Mouse (Mus musculus) liver, postnatal 0 days (tissue): ENCODE results near the gene Slc13a3. TPM values are rescaled to one million over a fixed set of nuclear protein-coding genes. Genes with fewer than 3 reads are reported as not detected.
A peak's percentile ranks its signal among the peaks of the same experiment; 100 is the strongest.

Source experiments
- ATAC-seq: fragments of 200-750 bp; cut with Nextera tagmentation; 2 replicates; pipeline ENCODE4 v1.8.0; 2017; ENCODE audit warnings: mild to moderate bottlenecking, moderate library complexity
- DNase-seq: peaks from one replicate; pipeline ENCODE4 v3.0.0-alpha.2; 2016
- H3K27ac ChIP-seq: fragments of 300-500 bp; sonication (generic); 2 replicates; pipeline ENCODE4 v1.5.1; 2014; ENCODE audit warnings: antibody characterized with exemption, moderate library complexity, mild to moderate bottlenecking, low read depth
- H3K27me3 ChIP-seq: fragments of 300-500 bp; sonication (generic); 2 replicates; pipeline ENCODE4 v1.6.1; 2014; ENCODE audit warnings: low read length, control low read depth, mixed read lengths; ENCODE audit not compliant: insufficient read depth
- H3K36me3 ChIP-seq: fragments of 300-500 bp; sonication (generic); replicated peaks from 2 replicates; pipeline ENCODE4 v1.6.1; 2014; ENCODE audit warnings: mild to moderate bottlenecking, control low read depth, low read length, moderate library complexity, mixed read lengths; ENCODE audit not compliant: insufficient read depth
- H3K4me1 ChIP-seq: fragments of 300-500 bp; sonication (generic); 2 replicates; pipeline ENCODE4 v1.6.1; 2014; ENCODE audit warnings: antibody characterized with exemption, mild to moderate bottlenecking, control low read depth; ENCODE audit not compliant: insufficient read depth
- H3K4me2 ChIP-seq: fragments of 300-500 bp; sonication (generic); 2 replicates; pipeline ENCODE4 v1.6.1; 2014; ENCODE audit warnings: low read depth, mild to moderate bottlenecking, low read length, moderate library complexity, mixed read lengths
- H3K4me3 ChIP-seq: fragments of 300-500 bp; sonication (generic); 2 replicates; pipeline ENCODE4 v1.5.1; 2014; ENCODE audit warnings: low read depth, low read length
- H3K9ac ChIP-seq: fragments of 300-500 bp; sonication (generic); replicated peaks from 2 replicates; pipeline ENCODE4 v1.6.1; 2014; ENCODE audit warnings: mild to moderate bottlenecking, moderate library complexity
- H3K9me3 ChIP-seq: fragments of 300-500 bp; sonication (generic); 2 replicates; pipeline ENCODE4 v1.6.1; 2016; ENCODE audit warnings: mild to moderate bottlenecking, control low read depth, low read length, mixed read lengths
- CTCF ChIP-seq: sonication (generic); IDR thresholded peaks from 2 replicates; pipeline ENCODE4 v1.5.1; 2016; ENCODE audit warnings: antibody characterized with exemption, low read depth
- EP300 ChIP-seq: IDR thresholded peaks from 2 replicates; pipeline ENCODE4 v1.6.1; 2016; ENCODE audit warnings: antibody characterized with exemption, low read depth, mild to moderate bottlenecking
- WGBS: fragments of 180-500 bp; shearing (Covaris S2); extraction: QIAGEN DNeasy Blood & Tissue Kit; methylation state at CpG from one replicate; pipeline ENCODE4 v1.1.7; 2014; ENCODE audit not compliant: insufficient replicate concordance; 5-methylcytosine and 5-hydroxymethylcytosine counted together
- polyA plus RNA-seq: library from polyadenylated mRNA; unstranded; fragments of >200 nt; fragmentation: Nextera tagmentation; extraction: Ambion mirVana; gene quantifications from 2 replicates; pipeline ENCODE4 v1.2.1, GENCODE M21; 2015

The Slc13a3 gene
- polyA plus RNA-seq, 1 experiment from 2014 or later = 49.5 TPM

GRCm38 (mm10) chr2:165484152-165484551 is 11.1 kb upstream of the Slc13a3 start:
- H3K4me3 ChIP-seq = no peak overlapping the region
- H3K4me2 ChIP-seq = no peak overlapping the region
- H3K9me3 ChIP-seq = no peaks in the 10 kb centered on the region
- ATAC-seq (no peak), DNase-seq (no peak)
- WGBS = 55% methylated on average over 6 of the region's 6 CpGs
- H3K9ac ChIP-seq = no peak overlapping the region
- no peak overlapping the region for H3K27ac ChIP-seq
- TF ChIP-seq CTCF = no peak
- no peaks in the 10 kb centered on the region for H3K36me3 ChIP-seq
- no peaks in the 10 kb centered on the region for H3K27me3 ChIP-seq
- no peaks in the 10 kb centered on the region for H3K4me1 ChIP-seq

GRCm38 (mm10) chr2:165482003-165482402 is 9.0 kb upstream of the Slc13a3 start:
- DNase-seq (no peak), ATAC-seq (peak; percentile 54; the same call in 1 of the 2 replicates)
- Histone ChIP-seq H3K4me1 (no peaks in the 10 kb centered on the region), H3K27ac (no peak overlapping the region), H3K36me3 (no peaks in the 10 kb centered on the region), H3K4me2 (no peak overlapping the region), H3K9me3 (no peaks in the 10 kb centered on the region), H3K27me3 (no peaks in the 10 kb centered on the region), H3K4me3 (no peak overlapping the region), H3K9ac (no peak overlapping the region)
- WGBS = 59% methylated on average over 8 of the region's 8 CpGs
- TF ChIP-seq CTCF (no peak), EP300 (no peak)

GRCm38 (mm10) chr2:165475850-165476249 is 2.8 kb upstream of the Slc13a3 start:
- WGBS = 72% methylated on average over 5 of the region's 5 CpGs

GRCm38 (mm10) chr2:165475412-165475811 is 2.4 kb upstream of the Slc13a3 start:
- Histone ChIP-seq H3K36me3 (no peaks in the 10 kb centered on the region), H3K4me2 (no peak overlapping the region), H3K4me3 (no peak overlapping the region), H3K9ac (no peak overlapping the region), H3K27ac (no peak overlapping the region), H3K4me1 (peaks cover 7% of the 10 kb centered on the region; the same call in 1 of the 2 replicates), H3K9me3 (no peaks in the 10 kb centered on the region), H3K27me3 (peaks cover 5% of the 10 kb centered on the region; the same call in 1 of the 2 replicates)
- DNase-seq = no peak
- TF ChIP-seq EP300 (no peak), CTCF (no peak)
- 0 out of 2 replicates have a peak, but pooled peaks have one; percentile 28 for ATAC-seq
- 62% methylated on average over 7 of the region's 7 CpGs for WGBS

More at GRCm38 (mm10) chr2:165475850-165476249, 2.8 kb upstream of the Slc13a3 start:
- no peak for DNase-seq
- Histone ChIP-seq H3K4me2 (no peak overlapping the region), H3K36me3 (no peaks in the 10 kb centered on the region), H3K27ac (no peak overlapping the region), H3K4me3 (no peak overlapping the region), H3K9ac (no peak overlapping the region), H3K9me3 (no peaks in the 10 kb centered on the region), H3K4me1 (peaks cover 7% of the 10 kb centered on the region; the same call in 1 of the 2 replicates), H3K27me3 (peaks cover 5% of the 10 kb centered on the region; the same call in 1 of the 2 replicates)
- TF ChIP-seq EP300 (no peak), CTCF (no peak)
- no peak for ATAC-seq

GRCm38 (mm10) chr2:165471943-165472342 is 1.1 kb downstream of the Slc13a3 start:
- peak overlapping the region; percentile 66 for H3K4me2 ChIP-seq
- WGBS = 60% methylated on average over 11 of the region's 11 CpGs
- TF ChIP-seq EP300 (no peak), CTCF (no peak)
- peaks cover 16% of the 10 kb centered on the region; the same call in 1 of the 2 replicates for H3K4me1 ChIP-seq
- no peaks in the 10 kb centered on the region for H3K9me3 ChIP-seq
- peaks cover 5% of the 10 kb centered on the region; the same call in 1 of the 2 replicates for H3K27me3 ChIP-seq
- peak overlapping the region; percentile 48 for H3K9ac ChIP-seq
- ATAC-seq (peak; percentile 59), DNase-seq (no peak)
- H3K36me3 ChIP-seq = no peaks in the 10 kb centered on the region
- H3K4me3 ChIP-seq = peak overlapping the region; percentile 45
- H3K27ac ChIP-seq = peak overlapping the region; percentile 62

- Histone ChIP-seq H3K4me2 (peak overlapping the region; percentile 66; the same call in 1 of the 2 replicates), H3K27ac (no peak overlapping the region), H3K27me3 (peaks cover 5% of the 10 kb centered on the region; the same call in 1 of the 2 replicates), H3K9ac (no peak overlapping the region), H3K4me1 (peaks cover 12% of the 10 kb centered on the region; the same call in 1 of the 2 replicates), H3K36me3 (no peaks in the 10 kb centered on the region), H3K4me3 (no peak overlapping the region), H3K9me3 (no peaks in the 10 kb centered on the region)
- peak; percentile 51 for DNase-seq
- WGBS = 15% methylated on average over 5 of the region's 5 CpGs
- TF ChIP-seq EP300 (no peak), CTCF (peak; percentile 47)
- ATAC-seq = no peak
These were observed 2.9 kb downstream of the Slc13a3 start for GRCm38 (mm10) chr2:165470167-165470566.
